Mouse (Mus musculus): Measurements from ENCODE around the gene Ripor3. TPM values are rescaled to one million over a fixed set of nuclear protein-coding genes. Genes with fewer than 3 reads are reported as not detected.

The Ripor3 gene
- total and polyA plus RNA-seq, 2 experiments from 2014 or later = 0.45 to 1.0 TPM

- DNase-seq (ENCODE audit: low spot score) = peak; percentile 97
- WGBS = under 1% methylated on average over 74 of the region's 99 CpGs
- ATAC-seq = peak; percentile 96
- Histone ChIP-seq H3K36me3 (ENCODE audit: insufficient read depth, low read length) (no peaks in the 10 kb centered on the region), H3K27ac (peak within 1 kb of the TSS; percentile 82), H3K4me1 (ENCODE audit: insufficient read depth, low read length) (peaks cover 16% of the 10 kb centered on the region), H3K9me3 (ENCODE audit: low read length) (no peaks in the 10 kb centered on the region), H3K4me2 (ENCODE audit: low read depth, low read length) (peak within 1 kb of the TSS; percentile 86), H3K9ac (replicated peaks; ENCODE audit: low read length) (peak within 1 kb of the TSS; percentile 91), H3K27me3 (ENCODE audit: insufficient read depth, low read length) (no peaks in the 10 kb centered on the region), H3K4me3 (ENCODE audit: low read length) (peak within 1 kb of the TSS; percentile 92)
- no peak for TF ChIP-seq CTCF (IDR thresholded peaks at IDR 0.05; ENCODE audit: low read depth)
Measured at GRCm38 (mm10) chr2:167931985-167932726, 78.3 kb downstream of the Ripor3 start, which contains the start of gene Ptpn1. TSS of gene Ptpn1 (plus strand) at chr2:167932057.

GRCm38 (mm10) chr2:167930975-167931374 lies 79.4 kb downstream of the Ripor3 start:
- 94% methylated on average over 3 of the region's 3 CpGs for WGBS
- no peak for ATAC-seq
- Histone ChIP-seq H3K27ac (no peak overlapping the region), H3K27me3 (ENCODE audit: insufficient read depth, low read length) (no peaks in the 10 kb centered on the region), H3K4me1 (ENCODE audit: insufficient read depth, low read length) (peaks cover 16% of the 10 kb centered on the region), H3K4me2 (ENCODE audit: low read depth, low read length) (no peak overlapping the region), H3K9ac (replicated peaks; ENCODE audit: low read length) (0 out of 2 replicates have a peak overlapping the region, but pooled peaks have one; percentile 91), H3K9me3 (ENCODE audit: low read length) (no peaks in the 10 kb centered on the region), H3K4me3 (ENCODE audit: low read length) (no peak overlapping the region), H3K36me3 (ENCODE audit: insufficient read depth, low read length) (no peaks in the 10 kb centered on the region)
- no peak for TF ChIP-seq CTCF (IDR thresholded peaks at IDR 0.05; ENCODE audit: low read depth)
- DNase-seq (ENCODE audit: low spot score) = no peak

Other genes with a start within 250 kb of the Ripor3 start
- gene Ptpn1, start 78.6 kb downstream of the Ripor3 start, total RNA-seq (2014; rRNA removed) = 35.7 and 39.2 TPM in 2 replicates
- gene Ptpn1, start 78.6 kb downstream of the Ripor3 start, polyA plus RNA-seq (2015; fragmentation: Nextera tagmentation; extraction: Ambion mirVana) = 60.0 and 60.1 TPM in 2 replicates
- 5.1 and 7.7 TPM in 2 replicates for gene Pard6b, start 70.4 kb upstream of the Ripor3 start, total RNA-seq (2014; rRNA removed)
- 3.7 and 4.5 TPM in 2 replicates for gene Pard6b, start 70.4 kb upstream of the Ripor3 start, polyA plus RNA-seq (2015; fragmentation: Nextera tagmentation; extraction: Ambion mirVana)
- gene Adnp, start 196.5 kb upstream of the Ripor3 start, total RNA-seq (2014; rRNA removed) = 37.5 and 47.1 TPM in 2 replicates
- 11.1 and 14.1 TPM in 2 replicates for gene Adnp, start 196.5 kb upstream of the Ripor3 start, polyA plus RNA-seq (2015; fragmentation: Nextera tagmentation; extraction: Ambion mirVana)
- gene Gm20716, start 219.7 kb upstream of the Ripor3 start, total RNA-seq (2014; rRNA removed) = 11.7 and 15.7 TPM in 2 replicates
- 14.3 and 14.4 TPM in 2 replicates for gene Gm20716, start 219.7 kb upstream of the Ripor3 start, polyA plus RNA-seq (2015; fragmentation: Nextera tagmentation; extraction: Ambion mirVana)
- gene Dpm1, start 220.0 kb upstream of the Ripor3 start, total RNA-seq (2014; rRNA removed) = 82.9 and 200 TPM in 2 replicates
- 99.2 and 104 TPM in 2 replicates for gene Dpm1, start 220.0 kb upstream of the Ripor3 start, polyA plus RNA-seq (2015; fragmentation: Nextera tagmentation; extraction: Ambion mirVana)
- gene Mocs3, start 220.0 kb upstream of the Ripor3 start, total RNA-seq (2014; rRNA removed) = 24.9 and 27.0 TPM in 2 replicates
- gene Mocs3, start 220.0 kb upstream of the Ripor3 start, polyA plus RNA-seq (2015; fragmentation: Nextera tagmentation; extraction: Ambion mirVana) = 7.8 and 8.2 TPM in 2 replicates